Mouse (Mus musculus): ENCODE data around the gene Camk2g.

DNA sequence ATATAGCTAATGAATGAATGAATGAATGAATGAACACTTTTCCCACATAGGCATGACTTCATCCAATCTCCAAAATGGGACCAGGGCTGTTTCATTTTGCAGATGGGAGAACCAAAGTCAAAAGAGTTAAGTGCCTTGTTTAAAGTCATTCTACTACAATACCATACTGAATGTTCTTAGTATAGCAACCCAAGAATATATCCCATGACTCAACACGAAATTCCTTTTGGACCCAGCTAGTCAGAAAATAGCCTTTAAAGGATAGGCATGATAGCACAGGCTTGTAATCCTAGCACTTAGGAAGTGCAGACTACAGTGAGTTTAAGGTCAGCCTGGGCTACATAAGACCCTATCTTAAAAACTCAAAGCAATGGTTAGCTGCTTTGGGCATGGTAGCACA lies 38.0 kb upstream of the Camk2g start:
- no peak for TF ChIP-seq EP300 (IDR thresholded peaks at IDR 0.05; ENCODE audit: insufficient read depth, low read depth, low read length)
- TF ChIP-seq CTCF (IDR thresholded peaks at IDR 0.05), result no peak

Data from heart, adult 2 months (tissue).